Mouse (Mus musculus) yolk sac, embryonic 10.5 days (tissue): Measurements from ENCODE around the gene Cobl.

Experiments
- DNase-seq: peaks from one replicate; pipeline ENCODE4 v3.0.0-alpha.2; 2017; ENCODE audit warnings: low spot score

Gene Cobl

GRCm38 (mm10) chr11:12464181-12465162, at the start of gene Cobl:
Gene Cobl, minus strand, starts transcription at chr11:12464960.
- peak; percentile 21 for DNase-seq

DNA sequence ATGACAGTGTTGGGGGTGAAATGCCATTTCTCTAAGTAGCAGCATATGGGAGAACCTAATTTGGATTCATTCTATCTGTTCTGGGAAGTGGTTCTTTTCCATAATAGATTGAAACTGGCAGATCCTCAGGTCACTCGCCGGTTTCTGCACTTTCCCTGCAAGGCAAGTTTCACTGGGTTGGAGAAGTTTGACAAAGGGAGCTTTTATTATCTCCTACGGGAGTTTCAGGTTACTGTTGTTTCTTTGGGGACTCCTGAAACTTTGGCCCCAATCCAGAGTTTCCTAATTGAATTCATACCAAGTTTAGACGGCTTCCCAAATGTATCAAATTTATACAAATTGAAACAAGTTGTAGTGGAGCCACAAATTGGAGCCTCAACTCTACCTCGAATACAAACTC, 49.0 kb upstream of the Cobl start:
- no peak for DNase-seq

GRCm38 (mm10) chr11:12506371-12506890, 41.7 kb upstream of the Cobl start:
- DNase-seq = no peak

DNA sequence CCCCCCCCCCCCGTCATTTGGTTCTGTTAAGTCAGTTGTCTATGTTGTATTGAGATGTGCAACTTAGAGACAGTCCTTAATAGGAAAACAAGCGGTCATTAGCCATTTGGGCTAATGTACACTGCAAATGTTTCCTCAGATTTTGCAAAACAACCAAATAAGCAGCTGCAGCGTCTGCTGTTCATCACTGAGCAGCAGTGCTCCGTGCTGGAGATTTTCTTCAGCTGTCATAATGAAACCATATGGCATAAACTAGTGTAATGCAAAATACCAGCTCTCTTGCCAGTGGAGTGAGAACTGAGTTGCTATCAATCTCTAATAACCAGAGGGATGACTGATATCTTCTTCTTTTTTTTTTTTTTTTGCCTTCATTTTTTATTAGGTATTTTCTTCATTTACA, 39.0 kb upstream of the Cobl start:
- DNase-seq = no peak

GRCm38 (mm10) chr11:12501721-12502120, 37.0 kb upstream of the Cobl start:
- DNase-seq = no peak

- DNase-seq = no peak
Observed at GRCm38 (mm10) chr11:12493791-12494190, 29.0 kb upstream of the Cobl start.

DNA sequence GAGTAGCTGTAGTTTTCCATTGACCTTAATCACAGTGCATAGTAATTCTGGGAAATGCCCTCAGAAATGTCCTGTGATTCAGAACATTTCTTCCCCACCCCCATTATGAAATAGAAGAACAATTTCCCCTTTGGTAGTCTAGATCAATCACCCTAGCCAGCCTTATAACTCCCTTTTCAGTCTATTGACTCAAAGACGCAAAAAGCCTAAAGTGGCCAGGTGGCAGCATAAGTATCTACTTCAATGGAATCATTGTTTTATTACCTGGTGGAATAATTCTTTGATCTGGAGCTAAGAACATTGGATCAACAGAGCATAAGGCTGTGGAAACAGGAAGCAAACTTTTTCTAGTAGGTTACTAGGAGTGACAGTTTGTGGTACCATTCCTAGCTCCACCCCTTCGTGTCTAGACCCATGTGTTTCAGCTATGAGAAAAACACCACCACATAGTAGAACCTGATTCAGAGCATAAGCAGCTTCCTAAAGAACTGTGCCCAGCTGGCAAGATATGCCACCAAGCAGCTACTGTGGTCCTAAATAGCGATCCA, 15.2 kb upstream of the Cobl start:
- DNase-seq = no peak

GRCm38 (mm10) chr11:12474299-12474935, 9.7 kb upstream of the Cobl start:
- DNase-seq = no peak

GRCm38 (mm10) chr11:12473625-12474298, 9.0 kb upstream of the Cobl start:
- peak; percentile 17 for DNase-seq

DNA sequence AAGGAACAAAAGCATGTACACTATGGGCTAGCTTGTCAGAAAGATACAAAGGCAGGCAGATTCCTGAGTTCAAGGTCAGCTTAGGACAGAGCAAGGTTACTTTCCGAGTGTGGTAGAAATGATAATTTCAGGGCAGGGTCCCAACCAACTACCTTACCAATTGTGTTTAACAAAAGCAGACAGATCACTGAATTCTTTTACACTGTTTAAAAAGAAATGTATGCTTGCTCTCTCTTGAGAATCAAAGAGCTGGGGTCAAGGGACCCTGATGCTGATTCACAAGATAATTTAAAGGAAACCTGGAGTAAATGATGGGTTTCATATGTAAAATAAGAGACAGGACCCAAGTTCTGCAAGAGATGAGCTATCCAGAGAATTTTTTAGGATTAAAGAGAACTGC, 4.9 kb upstream of the Cobl start:
- no peak for DNase-seq

DNA sequence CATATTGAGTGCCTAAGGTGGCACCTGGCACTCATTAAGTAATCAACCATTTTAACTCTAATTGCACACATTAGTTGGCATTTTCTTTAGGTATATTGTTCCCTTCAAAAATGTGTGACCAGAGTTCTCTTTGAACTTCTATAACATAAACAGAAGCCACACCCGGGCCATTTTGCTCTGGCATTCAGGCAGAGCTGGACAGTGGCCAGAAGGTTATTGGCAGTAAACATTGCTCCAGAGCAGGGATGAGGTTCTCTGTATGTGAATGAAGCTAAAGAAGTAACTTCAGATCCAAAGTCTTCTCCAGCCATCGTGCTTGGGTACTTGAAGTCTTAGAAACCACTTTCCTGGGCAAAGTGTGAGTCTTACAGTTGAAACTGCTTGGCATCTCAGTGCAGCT, 3.9 kb upstream of the Cobl start:
- DNase-seq = no peak

GRCm38 (mm10) chr11:12467836-12468235, 3.1 kb upstream of the Cobl start:
- DNase-seq = no peak

GRCm38 (mm10) chr11:12467217-12467616, 2.5 kb upstream of the Cobl start:
- DNase-seq = no peak

DNA sequence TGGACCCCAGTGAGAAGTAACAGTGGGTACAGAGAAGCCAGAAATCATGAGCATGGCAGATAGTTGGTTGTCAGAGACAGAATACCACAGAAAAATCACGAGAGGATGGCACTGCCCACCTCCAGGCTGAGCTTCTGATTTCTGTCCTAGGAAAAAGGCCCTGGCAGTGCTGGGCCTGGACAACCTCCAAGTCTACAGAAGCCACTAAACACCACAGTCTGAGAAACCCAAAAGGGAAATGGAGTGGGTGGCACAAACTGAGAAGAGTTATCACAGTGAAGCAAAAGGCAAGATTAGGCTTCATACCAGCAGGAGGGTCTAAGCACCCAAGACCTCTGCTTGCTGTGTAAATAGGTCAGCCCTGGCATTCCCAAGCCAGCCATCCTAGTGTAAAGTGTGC, 1.8 kb upstream of the Cobl start:
- DNase-seq = no peak

- DNase-seq = no peak
Observed at GRCm38 (mm10) chr11:12465229-12465628, 469 bp upstream of the Cobl start.

DNA sequence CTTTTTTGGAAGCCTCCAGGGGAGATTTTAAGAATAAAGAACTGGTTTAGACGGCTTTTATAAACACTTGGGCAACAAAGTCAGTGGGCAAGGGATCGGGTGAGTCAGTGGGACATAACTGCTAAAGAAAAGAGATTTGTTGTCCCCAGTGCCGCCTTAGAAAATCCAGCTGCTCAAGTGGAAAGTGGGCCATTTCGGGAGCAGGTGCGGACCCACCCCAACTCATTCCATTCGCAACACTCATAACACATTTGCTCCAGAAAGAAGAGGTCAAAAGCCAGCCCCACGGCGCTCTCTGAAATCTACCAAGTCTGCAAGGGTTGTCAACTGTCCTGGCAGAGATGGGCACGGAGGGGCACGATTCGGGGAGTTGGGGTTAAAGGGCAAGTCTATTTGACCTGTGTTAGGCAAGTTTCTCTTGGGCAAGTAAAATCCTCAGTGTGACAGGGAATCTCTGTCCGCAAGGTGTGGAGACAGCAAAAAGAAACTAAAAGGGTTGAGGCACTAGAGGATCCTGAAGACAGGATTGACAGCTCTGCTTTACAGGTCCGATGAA, 1.1 kb downstream of the Cobl start:
- DNase-seq = no peak

DNA sequence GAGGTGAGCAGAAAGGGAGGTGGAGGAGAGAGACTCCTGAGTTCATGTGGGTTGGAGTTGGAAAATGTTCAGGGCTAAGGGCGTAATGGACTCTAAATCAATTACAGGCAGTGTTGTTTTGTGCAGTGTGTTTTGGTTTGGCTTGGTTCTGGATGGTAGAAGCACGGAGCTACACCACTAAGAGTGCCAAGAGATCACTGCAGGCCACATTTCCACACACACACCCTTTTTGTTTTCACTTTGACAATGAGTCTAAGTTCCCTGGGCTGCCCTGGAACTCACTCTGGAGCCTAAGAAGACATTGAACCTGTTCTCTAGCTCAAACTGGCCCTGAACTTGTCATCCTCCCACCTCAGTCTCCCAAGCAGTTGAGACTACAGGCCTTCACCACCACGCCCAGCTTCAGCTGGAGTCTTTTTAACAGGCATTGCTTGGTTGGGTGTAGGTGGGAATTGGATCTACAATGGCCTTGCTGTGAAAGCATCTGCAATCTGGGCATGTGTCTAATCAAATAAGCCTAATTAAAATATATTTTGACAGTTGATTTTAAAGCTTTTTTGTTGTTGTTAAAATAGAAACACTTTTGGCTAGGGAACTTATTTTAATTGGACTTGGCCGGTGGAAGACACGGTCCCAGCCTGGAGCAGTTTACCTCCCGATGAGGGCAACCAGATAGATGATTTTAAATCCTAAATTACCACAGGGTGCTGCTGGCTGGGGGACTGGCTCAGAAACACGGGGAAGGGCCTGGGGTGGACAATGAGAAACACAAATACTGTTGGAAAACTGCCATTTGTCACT, 4.8 kb downstream of the Cobl start:
- DNase-seq = no peak

DNA sequence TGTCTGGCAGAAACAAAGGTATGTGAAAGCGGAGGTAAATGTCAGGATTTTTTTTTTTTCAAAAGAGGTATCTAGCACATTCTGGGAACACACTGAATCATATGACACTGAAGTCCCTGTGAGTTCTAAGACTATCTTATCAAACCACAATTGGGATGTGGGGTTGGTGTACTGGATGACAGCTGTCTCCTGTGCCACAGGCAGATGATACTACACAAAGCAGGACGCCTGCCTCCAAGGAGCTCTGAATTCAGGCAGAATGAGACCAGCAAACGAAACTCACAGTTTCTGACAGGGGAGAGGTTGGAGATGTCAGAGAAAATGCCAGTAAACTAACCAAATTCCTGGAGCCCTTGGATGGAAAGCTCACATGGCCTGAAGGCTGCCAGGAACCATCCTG, 5.9 kb downstream of the Cobl start:
- DNase-seq = no peak

GRCm38 (mm10) chr11:12458392-12458791, 6.4 kb downstream of the Cobl start:
- no peak for DNase-seq

DNA sequence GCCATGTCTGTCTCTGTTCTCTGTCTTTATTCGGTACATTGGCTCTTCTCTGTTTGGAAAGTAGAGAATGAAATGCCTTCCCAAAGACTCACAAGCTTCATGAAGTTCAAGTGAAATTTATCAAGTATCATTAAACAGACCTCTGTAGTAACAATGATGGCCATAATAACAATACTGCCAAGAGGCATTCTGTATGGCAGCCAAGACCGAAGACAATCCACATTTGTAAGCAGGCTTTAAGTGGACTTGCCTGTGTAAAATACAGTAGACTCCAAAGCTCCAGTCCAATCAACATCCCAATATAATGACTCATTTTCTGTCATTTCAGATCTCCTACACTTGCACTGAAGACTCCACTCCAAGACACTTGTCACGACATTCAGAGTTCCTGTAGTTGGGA, 16.7 kb downstream of the Cobl start:
- DNase-seq = no peak

GRCm38 (mm10) chr11:12445222-12445621, 19.5 kb downstream of the Cobl start:
- no peak for DNase-seq
